Mouse (Mus musculus) kidney, postnatal 14 days (tissue): ENCODE results near the gene Gm20518.
A peak's percentile ranks its signal among the peaks of the same experiment; 100 is the strongest.

Experiments used
- DNase-seq: peaks from one replicate; pipeline ENCODE4 v3.0.0; 2022; ENCODE audit warnings: mixed read lengths

Gm20518 gene

DNA sequence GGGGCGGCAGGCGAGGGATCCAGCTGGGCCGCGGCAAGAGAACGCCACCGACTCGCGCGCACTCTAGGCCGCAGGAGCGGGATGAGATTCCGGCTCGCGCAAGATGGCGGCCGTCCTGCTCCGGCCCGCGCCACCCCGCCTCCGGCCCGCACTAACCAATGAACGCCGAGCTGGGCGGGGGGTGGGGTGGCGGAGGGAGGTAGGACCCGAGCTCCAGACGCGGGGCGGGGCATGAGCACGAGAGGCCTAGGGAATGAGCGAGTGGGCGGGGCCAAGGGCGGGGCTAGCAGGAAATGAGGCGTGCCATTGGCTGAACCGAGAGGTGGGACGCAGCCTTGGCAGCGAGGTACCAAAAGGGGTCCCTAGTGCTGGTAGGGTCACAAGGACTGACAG lies at the start of gene Gm20518:
Gene Gm20518, minus strand, starts transcription at position 105 of the 393 bp plus-strand sequence.
- DNase-seq = peak; percentile 99

- DNase-seq = peak; percentile 30
Observed at GRCm38 (mm10) chr16:17939255-17939751, 47.8 kb upstream of the Gm20518 start.

GRCm38 (mm10) chr16:17938821-17939220 lies 47.4 kb upstream of the Gm20518 start:
- DNase-seq = peak; percentile 77

GRCm38 (mm10) chr16:17938187-17938586 lies 46.7 kb upstream of the Gm20518 start:
- no peak for DNase-seq

DNA sequence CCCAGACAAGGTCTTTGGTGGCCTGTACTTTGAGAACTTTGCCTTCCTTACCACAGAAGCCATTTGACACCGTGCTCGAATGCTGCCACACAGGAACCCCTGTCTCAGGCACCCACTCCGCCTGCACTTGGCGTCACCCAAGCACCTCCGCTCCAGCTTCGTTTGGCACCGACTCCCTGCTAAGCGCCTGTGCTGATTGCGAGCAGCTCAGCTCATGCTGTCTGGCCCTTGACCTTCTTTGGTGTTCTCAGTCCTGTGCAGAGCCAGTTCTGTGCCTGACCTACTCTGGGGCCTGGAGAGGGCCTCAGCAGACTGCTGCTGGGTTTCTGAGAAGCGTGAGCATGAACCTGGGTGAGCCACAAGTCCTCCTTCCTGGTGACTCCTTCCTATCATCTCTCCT lies 45.3 kb upstream of the Gm20518 start:
- no peak for DNase-seq

DNA sequence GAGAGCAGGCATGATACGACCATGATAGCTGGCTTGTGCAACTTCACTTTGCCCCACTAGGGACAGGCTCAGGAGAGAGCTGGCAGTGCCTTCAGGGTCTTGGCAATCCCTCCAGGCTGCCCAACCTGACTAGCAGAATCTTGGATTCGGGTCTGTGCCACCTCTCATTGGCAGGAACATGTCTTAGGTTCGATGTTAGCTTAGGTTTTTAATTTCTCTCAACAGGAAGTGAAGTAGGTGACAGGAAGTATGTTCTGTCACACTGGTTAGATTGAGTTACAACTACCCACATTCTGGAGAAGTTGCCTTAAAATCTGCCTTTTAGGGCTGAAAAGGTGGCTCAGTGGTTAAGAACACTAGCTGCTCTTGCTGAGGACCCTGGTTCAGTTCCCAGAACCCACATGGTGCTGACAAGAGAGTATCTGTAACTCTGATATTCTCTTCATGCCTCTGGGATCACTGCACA lies 43.0 kb upstream of the Gm20518 start:
- no peak for DNase-seq

- no peak for DNase-seq
Observed at GRCm38 (mm10) chr16:17933594-17934444, 42.3 kb upstream of the Gm20518 start.

- DNase-seq = no peak
Observed at GRCm38 (mm10) chr16:17931906-17932460, 40.5 kb upstream of the Gm20518 start.

DNA sequence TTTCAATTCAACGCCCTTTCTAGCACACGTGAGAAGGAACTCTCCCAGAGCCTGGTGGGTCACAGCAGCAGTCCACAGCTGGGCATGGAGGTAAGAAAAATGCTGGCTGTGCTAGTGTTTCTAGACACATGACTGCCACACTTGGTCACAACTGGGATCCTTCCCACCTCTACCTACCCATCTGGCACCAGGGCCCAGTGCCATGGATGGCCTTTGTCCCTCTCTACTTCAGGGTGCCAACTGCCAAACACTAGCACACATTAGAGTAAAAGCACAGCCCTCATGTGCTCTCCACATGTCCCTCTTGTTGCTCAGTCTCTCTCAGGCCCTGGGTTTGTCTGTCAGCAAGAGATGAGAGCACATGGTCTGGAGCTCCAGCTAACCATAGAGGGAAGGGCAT lies 38.2 kb upstream of the Gm20518 start:
- DNase-seq = no peak

GRCm38 (mm10) chr16:17929211-17929610 lies 37.7 kb upstream of the Gm20518 start:
- no peak for DNase-seq

DNA sequence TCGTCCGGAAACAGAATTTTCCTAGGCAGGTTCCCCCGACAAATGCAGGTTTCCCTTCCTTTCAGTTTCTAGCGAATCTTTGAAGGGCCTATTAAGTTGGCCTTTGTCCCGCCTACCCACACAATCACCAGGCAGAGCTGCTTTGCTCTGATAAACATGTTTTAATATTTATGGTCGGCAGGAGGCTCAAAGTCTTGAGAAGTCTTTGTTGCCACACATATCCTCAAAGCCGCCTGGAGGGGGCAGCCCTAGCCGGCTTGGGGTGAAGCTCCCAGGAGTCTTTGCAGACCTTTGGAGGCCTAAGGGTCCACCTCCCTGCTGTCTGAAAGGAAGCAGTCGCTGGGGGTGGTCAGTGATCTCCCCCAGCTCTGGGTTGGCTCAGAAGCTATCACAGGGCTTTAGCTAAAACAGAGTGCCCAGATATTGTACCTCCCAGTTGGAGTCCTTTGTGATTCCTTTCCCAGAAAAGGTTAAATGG lies 37.2 kb upstream of the Gm20518 start:
- peak; percentile 87 for DNase-seq

GRCm38 (mm10) chr16:17928087-17928580 lies 36.7 kb upstream of the Gm20518 start, which contains the start of gene Slc25a1:
Gene Slc25a1, minus strand, starts transcription at chr16:17928219.
- peak; percentile 87 for DNase-seq

GRCm38 (mm10) chr16:17927351-17928082 lies 36.0 kb upstream of the Gm20518 start:
- peak; percentile 70 for DNase-seq

DNA sequence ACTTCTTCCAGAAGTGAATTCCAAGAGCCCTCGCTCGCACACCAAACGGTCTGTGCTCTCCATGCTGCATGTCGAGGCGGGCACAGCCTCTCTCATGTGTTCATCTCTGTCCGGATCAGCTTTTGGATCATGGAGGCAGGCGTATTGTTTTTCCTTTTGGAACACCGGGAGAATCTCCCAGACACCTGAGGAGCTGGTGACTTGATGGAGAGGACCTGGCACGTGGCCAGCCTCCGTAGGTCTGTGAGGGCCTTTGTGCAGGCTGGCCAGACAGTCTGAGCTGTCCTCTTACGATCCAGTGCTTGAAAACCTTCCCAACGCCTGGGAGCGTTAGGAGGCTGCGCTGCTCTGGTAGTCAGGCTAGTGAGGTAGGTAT lies 30.7 kb upstream of the Gm20518 start:
- DNase-seq = no peak

DNA sequence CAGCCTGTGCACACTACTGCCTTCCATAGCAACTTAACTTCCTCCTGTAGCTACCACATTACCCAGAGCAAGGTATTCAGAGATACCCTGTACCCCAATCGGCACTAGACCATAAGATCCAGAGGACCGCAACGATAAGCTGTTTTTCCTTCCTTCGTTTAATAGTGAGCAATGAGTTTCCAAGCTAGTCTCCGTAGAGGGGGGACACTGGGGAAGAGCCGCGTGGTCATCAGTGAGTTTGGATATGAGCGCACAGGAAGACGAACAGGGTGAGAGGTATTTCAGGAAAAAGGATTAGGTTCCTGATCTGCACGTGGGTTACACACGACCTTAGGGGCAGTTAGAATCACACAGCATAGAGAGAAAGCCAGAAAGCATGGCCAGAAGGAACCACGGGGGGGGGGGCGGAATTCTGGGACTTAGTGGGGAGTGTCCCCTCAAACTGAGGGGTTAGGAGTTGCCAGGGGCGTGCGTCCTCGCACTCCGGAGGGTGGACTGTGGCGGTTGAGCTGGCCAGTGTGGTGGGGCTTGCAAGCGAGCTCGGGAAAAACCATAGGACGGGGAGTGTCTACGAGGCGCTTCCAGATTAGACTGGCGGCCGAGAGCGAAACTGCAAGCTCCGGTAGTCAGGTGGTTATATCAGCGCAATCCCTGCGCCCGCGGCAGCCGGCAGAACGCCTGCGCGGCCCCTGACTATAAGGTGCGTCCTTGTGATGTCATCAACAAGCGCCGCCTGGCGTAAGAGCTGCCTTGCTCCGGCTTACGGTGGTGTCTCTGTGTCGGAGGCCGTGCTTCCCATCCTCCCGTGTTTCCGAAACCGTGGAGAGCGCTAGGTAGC lies 30.1 kb upstream of the Gm20518 start:
- DNase-seq = peak; percentile 97

DNA sequence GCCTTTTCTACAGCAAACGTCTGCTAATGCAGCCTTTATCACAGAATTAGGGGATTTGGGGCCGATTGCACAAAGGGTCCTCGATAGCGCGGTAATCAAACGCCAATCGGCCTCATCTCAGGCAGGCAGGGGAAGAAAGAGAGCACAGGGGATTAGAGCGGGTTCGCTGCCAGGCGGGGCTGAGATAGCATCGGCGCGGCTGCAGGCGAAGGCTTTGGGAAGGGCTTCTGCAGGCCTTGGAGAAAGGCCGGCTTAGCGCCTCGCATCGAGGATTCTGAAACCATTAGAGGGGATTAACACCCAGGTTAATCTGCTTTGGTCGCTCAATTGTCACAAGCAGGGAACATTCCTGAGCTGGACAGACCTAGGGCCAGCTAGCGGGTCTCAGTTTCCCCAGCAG lies 29.1 kb upstream of the Gm20518 start:
- no peak for DNase-seq

- DNase-seq = no peak
Observed at GRCm38 (mm10) chr16:17914307-17915249, 23.1 kb upstream of the Gm20518 start, which contains the start of gene Gsc2. Gene Gsc2, minus strand, starts transcription at chr16:17915059.

DNA sequence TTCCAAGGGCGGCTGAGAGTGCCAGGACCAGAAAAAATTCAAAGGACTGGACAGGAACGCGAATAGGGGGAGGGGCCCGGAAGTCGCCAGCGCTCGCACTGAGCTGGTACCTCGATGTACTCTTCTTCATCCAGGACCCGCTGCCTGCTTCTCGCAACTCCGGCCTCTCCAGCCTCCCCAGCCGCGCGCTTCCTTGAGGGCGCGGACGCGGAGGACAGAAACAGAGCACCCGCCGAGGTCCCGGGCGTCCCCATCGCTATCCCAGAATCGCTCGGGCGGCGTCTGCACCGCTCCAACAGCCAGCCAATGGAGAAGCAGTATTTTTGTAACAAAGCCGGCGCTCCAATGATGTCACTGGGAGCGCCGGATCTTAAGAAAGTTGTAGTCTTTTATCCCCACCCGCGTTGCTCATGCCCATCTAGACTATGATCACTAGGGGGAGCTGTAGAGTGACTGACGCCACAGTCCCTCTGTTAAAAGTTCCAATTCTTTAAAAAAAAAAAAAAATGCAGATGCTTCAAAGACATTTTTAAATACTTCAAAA lies 19.7 kb upstream of the Gm20518 start, which contains the start of gene Ess2:
Gene Ess2, minus strand, starts transcription at position 297 of the 544 bp plus-strand sequence.
- peak; percentile 95 for DNase-seq

DNA sequence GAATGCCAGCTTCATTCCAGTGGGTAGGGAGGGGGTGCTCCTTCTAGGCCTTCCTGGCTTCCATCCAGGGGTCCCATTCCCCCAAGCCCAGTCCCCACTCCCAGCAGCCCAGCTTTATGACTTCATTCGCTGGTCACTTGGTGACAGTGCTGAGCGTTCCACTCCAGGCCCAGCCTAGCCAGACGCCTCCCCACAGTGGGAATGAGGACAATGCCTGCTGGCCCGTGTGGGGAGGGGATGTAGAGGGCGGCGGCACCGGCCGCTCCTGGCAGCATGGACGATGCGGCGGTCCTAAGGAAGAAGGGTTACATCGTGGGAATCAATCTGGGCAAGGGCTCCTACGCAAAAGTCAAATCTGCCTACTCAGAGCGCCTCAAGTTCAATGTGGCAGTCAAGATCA lies 7.0 kb upstream of the Gm20518 start, which contains the start of the genes Dgcr2 and Tssk2:
Gene Dgcr2, minus strand, starts transcription at position 101 of the 400 bp plus-strand sequence.
Gene Tssk2, plus strand, starts transcription at position 176 of the 400 bp plus-strand sequence.
- DNase-seq = no peak

DNA sequence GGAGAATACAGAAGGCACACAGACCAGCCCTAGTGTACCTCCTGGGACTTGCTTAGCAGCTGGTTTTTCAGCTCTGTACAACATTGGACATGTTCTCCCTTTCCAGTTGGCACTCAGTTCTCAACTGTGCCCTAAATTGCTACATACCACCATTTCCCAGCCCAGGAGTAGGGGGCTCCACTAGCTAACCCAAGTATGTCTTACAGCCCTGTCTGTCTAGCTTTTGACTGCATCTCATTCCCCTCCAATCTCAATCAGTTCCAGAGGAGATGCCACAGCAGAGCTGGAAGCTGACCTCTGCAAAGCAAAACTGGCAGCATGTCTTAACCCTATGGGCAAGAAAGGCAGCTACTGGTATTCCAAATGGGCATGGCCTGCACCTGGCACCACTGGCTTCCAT lies 4.6 kb upstream of the Gm20518 start:
- DNase-seq = no peak
